Mouse (Mus musculus): ENCODE results near the gene Mark2.

Mark2 gene

DNA sequence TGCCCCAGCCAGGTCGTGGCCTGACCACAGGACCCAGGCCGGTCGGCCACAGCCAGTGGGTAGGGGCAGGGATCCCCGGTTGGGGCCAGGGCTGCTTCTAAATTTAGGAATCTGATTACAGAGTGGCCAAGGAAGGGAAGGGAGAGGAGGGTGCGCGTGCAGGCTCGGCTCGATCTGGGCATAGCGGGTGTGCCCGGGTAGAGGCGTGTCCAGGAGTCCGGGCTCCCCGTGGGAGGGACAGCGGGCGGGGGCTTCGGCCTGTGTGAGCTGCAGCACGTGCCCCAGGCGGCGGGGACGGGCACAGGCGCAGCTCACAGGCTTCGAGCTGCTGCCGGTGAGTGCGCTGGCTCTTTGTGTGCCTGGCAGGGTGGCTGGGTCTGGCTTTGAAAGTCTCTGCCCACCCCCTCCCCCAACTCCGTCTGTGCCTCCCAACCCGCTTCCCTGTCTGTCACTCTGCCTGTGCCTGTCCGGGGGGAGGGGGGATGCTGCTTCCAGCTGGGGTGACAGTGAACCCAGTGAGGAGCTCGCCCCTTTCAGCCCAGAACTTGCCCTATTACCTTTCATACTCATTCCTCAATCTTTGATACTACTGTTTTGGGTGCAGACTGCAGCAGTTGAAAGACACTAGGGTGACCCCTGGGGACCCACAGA, 74.4 kb downstream of the Mark2 start, which contains the start of gene Rcor2:
Gene Rcor2 (plus strand): TSS at position 235 of the 651 bp plus-strand sequence.
- peak; percentile 56 for DNase-seq (ENCODE audit: low spot score)

- no peak for DNase-seq (ENCODE audit: low spot score)
Observed at GRCm38 (mm10) chr19:7266421-7266831, 75.2 kb downstream of the Mark2 start.

DNA sequence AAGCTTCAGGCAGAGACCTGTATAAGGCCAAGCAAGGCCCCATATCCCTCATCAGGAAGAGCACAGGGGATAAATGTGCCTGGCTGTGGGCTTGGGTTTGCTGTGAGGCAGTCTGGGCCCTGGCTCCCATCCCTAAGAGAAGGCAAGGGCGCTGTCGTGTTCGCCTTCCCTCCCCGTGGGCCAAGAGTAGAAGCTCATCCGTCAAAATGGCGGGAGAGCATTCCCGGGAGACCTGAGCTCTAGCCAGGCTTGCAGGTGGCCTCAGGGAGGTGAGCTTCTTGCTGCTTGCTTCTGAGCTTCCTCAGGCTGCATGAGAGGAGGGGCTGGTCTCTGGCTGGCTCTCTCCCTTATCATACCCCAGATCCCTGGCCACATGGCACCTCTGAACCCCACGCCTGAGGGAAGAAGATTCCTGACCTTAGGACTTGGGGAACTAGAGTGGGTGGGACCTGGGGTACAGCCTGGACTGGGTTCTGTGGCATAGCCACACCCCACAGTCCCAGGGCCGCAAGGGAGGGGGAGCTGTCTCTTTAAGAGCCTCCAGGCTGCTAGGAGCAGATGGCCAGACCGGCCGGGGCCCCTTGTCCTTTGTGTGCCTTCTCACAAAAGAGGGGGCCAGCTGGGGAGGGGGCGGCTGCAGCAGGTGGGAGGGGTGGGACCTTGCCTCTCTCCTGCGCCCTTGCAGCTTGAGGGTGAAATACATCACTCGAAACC, 76.0 kb downstream of the Mark2 start:
- no peak for DNase-seq (ENCODE audit: low spot score)

GRCm38 (mm10) chr19:7264766-7265331, 76.8 kb downstream of the Mark2 start:
- DNase-seq (ENCODE audit: low spot score), result no peak

DNA sequence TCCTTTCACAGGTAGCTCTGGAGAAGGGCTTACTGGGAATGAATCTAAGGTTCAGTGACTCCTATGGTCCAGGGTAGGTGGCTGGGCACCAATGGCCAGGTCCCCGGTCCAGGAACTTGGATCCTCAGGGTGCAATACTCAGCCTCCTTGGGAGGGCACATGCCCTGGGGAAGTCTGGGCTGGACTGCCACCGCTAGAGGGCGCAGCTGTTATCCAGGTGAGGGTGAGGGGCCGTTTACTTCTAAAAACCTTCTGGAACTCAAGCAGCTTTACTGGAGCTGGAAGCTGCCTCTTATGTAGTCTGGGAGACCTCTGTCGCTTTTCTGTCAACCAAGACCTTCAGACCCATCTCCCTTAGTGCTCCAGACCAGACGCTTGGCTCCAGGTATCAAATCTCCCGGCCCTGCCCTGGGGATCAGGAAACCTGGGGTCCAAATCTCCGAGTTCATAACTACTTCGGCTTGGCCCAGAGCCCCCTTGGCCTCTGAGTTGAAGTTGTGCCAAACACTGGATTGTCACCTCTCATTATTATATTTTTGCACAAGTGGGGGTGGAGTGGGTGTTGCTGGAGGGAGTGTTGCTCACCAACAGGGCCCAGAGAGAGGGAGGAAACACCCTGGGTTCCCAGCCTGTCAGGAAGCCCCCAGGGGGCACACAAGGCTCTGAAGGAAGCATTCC, 77.4 kb downstream of the Mark2 start:
- DNase-seq (ENCODE audit: low spot score), result peak; percentile 83

- DNase-seq (ENCODE audit: low spot score), result no peak
Observed at GRCm38 (mm10) chr19:7262592-7262991, 79.1 kb downstream of the Mark2 start.

GRCm38 (mm10) chr19:7261964-7262363, 79.7 kb downstream of the Mark2 start:
- no peak for DNase-seq (ENCODE audit: low spot score)

GRCm38 (mm10) chr19:7261476-7261875, 80.2 kb downstream of the Mark2 start:
- no peak for DNase-seq (ENCODE audit: low spot score)

- no peak for DNase-seq (ENCODE audit: low spot score)
Observed at GRCm38 (mm10) chr19:7257881-7258280, 83.8 kb downstream of the Mark2 start.

GRCm38 (mm10) chr19:7246021-7246420, 95.6 kb downstream of the Mark2 start:
- DNase-seq (ENCODE audit: low spot score), result no peak

- peak; percentile 91 for DNase-seq (ENCODE audit: low spot score)
Observed at GRCm38 (mm10) chr19:7240782-7241690, 100.6 kb downstream of the Mark2 start, which contains the start of gene Naa40. Gene Naa40, minus strand, starts transcription at chr19:7241183.

- no peak for DNase-seq (ENCODE audit: low spot score)
Observed at GRCm38 (mm10) chr19:7240291-7240690, 101.4 kb downstream of the Mark2 start.

- no peak for DNase-seq (ENCODE audit: low spot score)
Observed at GRCm38 (mm10) chr19:7239574-7239973, 102.1 kb downstream of the Mark2 start.

- no peak for DNase-seq (ENCODE audit: low spot score)
Observed at GRCm38 (mm10) chr19:7236742-7237141, 104.9 kb downstream of the Mark2 start.

- no peak for DNase-seq (ENCODE audit: low spot score)
Observed at GRCm38 (mm10) chr19:7236011-7236410, 105.6 kb downstream of the Mark2 start.

- no peak for DNase-seq (ENCODE audit: low spot score)
Observed at GRCm38 (mm10) chr19:7235461-7235860, 106.2 kb downstream of the Mark2 start.

DNA sequence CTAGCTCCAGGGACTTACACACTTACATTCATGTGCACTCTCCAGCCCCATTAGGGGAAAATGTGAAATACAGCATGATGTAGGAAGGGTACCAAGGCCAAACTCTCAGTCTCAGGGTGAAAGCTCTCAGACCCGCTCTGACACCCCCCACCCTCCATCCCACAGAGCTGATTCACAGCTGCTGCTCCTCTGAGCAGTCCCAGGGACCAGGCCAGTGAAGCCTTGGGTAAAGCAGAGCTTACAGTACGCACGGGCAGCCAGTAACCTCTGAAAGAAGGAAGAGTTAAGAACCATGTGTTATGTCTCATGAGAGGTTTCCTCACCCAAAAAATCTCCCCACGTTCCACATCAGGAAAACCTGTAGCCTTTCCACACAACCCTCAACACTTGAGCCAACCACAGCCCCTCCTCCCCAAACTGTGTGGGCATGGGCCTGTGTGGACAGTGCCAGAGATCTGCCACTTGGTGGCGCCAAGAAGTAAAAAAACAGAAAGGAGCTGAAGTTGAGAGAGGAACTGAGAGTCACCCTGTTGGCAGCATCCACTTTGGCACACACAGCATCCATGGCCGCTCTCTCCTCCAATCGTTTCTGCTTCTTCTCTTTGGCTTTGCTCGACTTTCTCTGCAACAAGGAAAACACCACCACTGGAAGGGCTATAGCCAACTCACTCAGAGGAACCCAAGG, 107.0 kb downstream of the Mark2 start:
- peak; percentile 75 for DNase-seq (ENCODE audit: low spot score)

DNA sequence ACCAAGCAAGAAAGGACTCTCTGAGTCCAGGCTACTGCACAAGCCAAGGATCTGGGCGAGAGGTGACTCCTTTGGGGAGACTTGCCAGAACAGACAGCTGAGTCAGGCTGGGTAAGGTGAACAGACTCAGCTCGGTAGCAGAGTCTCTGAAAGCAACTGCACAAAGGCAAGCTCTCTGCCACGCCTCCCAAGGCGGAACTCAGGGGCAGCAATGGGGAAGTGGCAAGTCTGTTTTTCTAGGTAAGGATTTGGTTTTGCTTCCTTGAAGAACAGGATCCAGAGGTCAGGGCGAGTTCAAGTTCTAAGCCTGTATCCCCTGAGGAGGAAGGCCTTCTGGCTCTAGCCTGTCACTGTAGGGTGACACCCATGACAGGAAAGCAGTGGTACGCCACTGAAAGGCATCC, 115.1 kb downstream of the Mark2 start:
- DNase-seq (ENCODE audit: low spot score), result no peak

Measured in ovary, postnatal 14 days (tissue).